Mouse (Mus musculus): ENCODE measurements at regions not wholly inside any gene's neighbourhood (a gene's known extent, or its start where the extent isn't known, plus 50 kb on each side); places are given as distances from the start of the nearest gene placed in this dataset.

GRCm38 (mm10) chr16:86366197-86366596 lies 464.6 kb upstream of the Adamts5 start:
- DNase-seq (ENCODE audit: low spot score): no peak

GRCm38 (mm10) chr16:86361099-86361498 lies 459.5 kb upstream of the Adamts5 start:
- no peak for DNase-seq (ENCODE audit: low spot score)

GRCm38 (mm10) chr16:86355036-86355435 lies 453.4 kb upstream of the Adamts5 start:
- DNase-seq (ENCODE audit: low spot score): no peak

- DNase-seq (ENCODE audit: low spot score): no peak
Measured at GRCm38 (mm10) chr16:86347753-86348152, 446.1 kb upstream of the Adamts5 start.

GRCm38 (mm10) chr16:86346916-86347315 lies 445.3 kb upstream of the Adamts5 start:
- DNase-seq (ENCODE audit: low spot score): no peak

- DNase-seq (ENCODE audit: low spot score): no peak
Measured at GRCm38 (mm10) chr16:86340311-86340710, 438.7 kb upstream of the Adamts5 start.

GRCm38 (mm10) chr16:86325406-86325805 lies 423.8 kb upstream of the Adamts5 start:
- DNase-seq (ENCODE audit: low spot score): no peak

- DNase-seq (ENCODE audit: low spot score): no peak
Measured at GRCm38 (mm10) chr16:86318898-86319297, 417.3 kb upstream of the Adamts5 start.

GRCm38 (mm10) chr16:86309696-86310095 lies 408.1 kb upstream of the Adamts5 start:
- DNase-seq (ENCODE audit: low spot score): no peak

GRCm38 (mm10) chr16:86303869-86304268 lies 402.2 kb upstream of the Adamts5 start:
- no peak for DNase-seq (ENCODE audit: low spot score)

- DNase-seq (ENCODE audit: low spot score): no peak
Measured at GRCm38 (mm10) chr16:86302451-86303145, 401.0 kb upstream of the Adamts5 start.

GRCm38 (mm10) chr16:86294436-86294835 lies 392.8 kb upstream of the Adamts5 start:
- DNase-seq (ENCODE audit: low spot score): no peak

- no peak for DNase-seq (ENCODE audit: low spot score)
Measured at GRCm38 (mm10) chr16:86281326-86281725, 379.7 kb upstream of the Adamts5 start.

- DNase-seq (ENCODE audit: low spot score): no peak
Measured at GRCm38 (mm10) chr16:86277031-86277430, 375.4 kb upstream of the Adamts5 start.

- DNase-seq (ENCODE audit: low spot score): no peak
Measured at GRCm38 (mm10) chr16:86261612-86262011, 360.0 kb upstream of the Adamts5 start.

- DNase-seq (ENCODE audit: low spot score): no peak
Measured at GRCm38 (mm10) chr16:86252630-86253029, 351.0 kb upstream of the Adamts5 start.

GRCm38 (mm10) chr16:86250021-86250420 lies 348.4 kb upstream of the Adamts5 start:
- no peak for DNase-seq (ENCODE audit: low spot score)

- DNase-seq (ENCODE audit: low spot score): no peak
Measured at GRCm38 (mm10) chr16:86244191-86244590, 342.6 kb upstream of the Adamts5 start.

- DNase-seq (ENCODE audit: low spot score): no peak
Measured at GRCm38 (mm10) chr16:86242766-86243510, 341.3 kb upstream of the Adamts5 start.

GRCm38 (mm10) chr16:86222997-86223396 lies 321.4 kb upstream of the Adamts5 start:
- no peak for DNase-seq (ENCODE audit: low spot score)

- DNase-seq (ENCODE audit: low spot score): no peak
Measured at GRCm38 (mm10) chr16:86210547-86210946, 308.9 kb upstream of the Adamts5 start.

GRCm38 (mm10) chr16:86209319-86209718 lies 307.7 kb upstream of the Adamts5 start:
- DNase-seq (ENCODE audit: low spot score): no peak

GRCm38 (mm10) chr16:86189874-86190273 lies 288.2 kb upstream of the Adamts5 start:
- DNase-seq (ENCODE audit: low spot score): no peak

- no peak for DNase-seq (ENCODE audit: low spot score)
Measured at GRCm38 (mm10) chr16:86188966-86189365, 287.3 kb upstream of the Adamts5 start.

All from ovary, postnatal 14 days (tissue).